Mouse (Mus musculus) retina, postnatal 1 day (tissue): ENCODE data around the gene Yipf3.

Experiments
- DNase-seq: peaks from one replicate; pipeline ENCODE4 v3.0.0-alpha.2; 2012

The Yipf3 gene

GRCm38 (mm10) chr17:46285407-46285806 is 37.5 kb downstream of the Yipf3 start:
- DNase-seq: no peak

- peak; percentile 23 for DNase-seq
These were observed 39.8 kb downstream of the Yipf3 start for GRCm38 (mm10) chr17:46287678-46288095.

GRCm38 (mm10) chr17:46296601-46297000 is 48.7 kb downstream of the Yipf3 start:
- no peak for DNase-seq

GRCm38 (mm10) chr17:46297028-46297363 is 49.1 kb downstream of the Yipf3 start:
- DNase-seq: no peak

GRCm38 (mm10) chr17:46297364-46298219 is 49.7 kb downstream of the Yipf3 start, which contains the start of gene Dlk2:
Dlk2 (plus strand) TSS chr17:46297421.
- peak; percentile 56 for DNase-seq

GRCm38 (mm10) chr17:46298220-46298913 is 50.5 kb downstream of the Yipf3 start:
- peak; percentile 91 for DNase-seq

GRCm38 (mm10) chr17:46301892-46302291 is 54.0 kb downstream of the Yipf3 start:
- DNase-seq: no peak
